Mouse (Mus musculus) embryonic facial prominence, embryonic 15.5 days (tissue): ENCODE data around the gene Zfp969. TPM values are rescaled to one million over a fixed set of nuclear protein-coding genes. Genes with fewer than 3 reads are reported as not detected.
"Not testable (repeated sequence)": the region's sequence is repeated elsewhere in the genome, so short reads cannot be mapped to it uniquely, and the experiment has no call there.

Experiments
- ATAC-seq: fragments of 200-750 bp; cut with Nextera tagmentation; 2 replicates; pipeline ENCODE4 v1.8.0; 2017; ENCODE audit warnings: low read depth, moderate TSS enrichment; ENCODE audit not compliant: insufficient number of reproducible peaks, low FRiP score, low TSS enrichment
- H3K27ac ChIP-seq: fragments of 300-500 bp; sonication (generic); replicated peaks from 2 replicates; pipeline ENCODE4 v1.5.1; 2015; ENCODE audit warnings: mild to moderate bottlenecking, inconsistent platforms
- H3K27me3 ChIP-seq: fragments of 300-500 bp; sonication (generic); 2 replicates; pipeline ENCODE4 v1.6.1; 2015; ENCODE audit warnings: inconsistent platforms
- H3K36me3 ChIP-seq: fragments of 300-500 bp; sonication (generic); 2 replicates; pipeline ENCODE4 v1.6.1; 2015; ENCODE audit warnings: mild to moderate bottlenecking, inconsistent platforms
- H3K4me1 ChIP-seq: fragments of 300-500 bp; sonication (generic); 2 replicates; pipeline ENCODE4 v1.6.1; 2015; ENCODE audit warnings: inconsistent platforms
- H3K4me2 ChIP-seq: fragments of 300-500 bp; sonication (generic); replicated peaks from 2 replicates; pipeline ENCODE4 v1.6.1; 2015; ENCODE audit warnings: mild to moderate bottlenecking, inconsistent platforms
- H3K4me3 ChIP-seq: fragments of 300-500 bp; sonication (generic); replicated peaks from 2 replicates; pipeline ENCODE4 v1.5.1; 2015; ENCODE audit warnings: mild to moderate bottlenecking, inconsistent platforms
- H3K9ac ChIP-seq: fragments of 300-500 bp; sonication (generic); 2 replicates; pipeline ENCODE4 v1.6.1; 2015; ENCODE audit warnings: inconsistent platforms
- H3K9me3 ChIP-seq: fragments of 300-500 bp; sonication (generic); replicated peaks from 2 replicates; pipeline ENCODE4 v1.6.1; 2016; ENCODE audit warnings: inconsistent platforms
- WGBS: fragments of 180-500 bp; shearing (Covaris S2); methylation state at CpG from one replicate; pipeline ENCODE4 v1.1.7; 2015; 5-methylcytosine and 5-hydroxymethylcytosine counted together
- polyA plus RNA-seq: library from polyadenylated mRNA; unstranded; fragments of >200 nt; fragmentation: Nextera tagmentation; extraction: Ambion mirVana; gene quantifications from 2 replicates; pipeline ENCODE4 v1.2.1, GENCODE M21; 2015

Zfp969 gene
- 15.2 and 22.2 TPM in 2 replicates for polyA plus RNA-seq

GRCm38 (mm10) chr2:175703546-175703945 is at the start of gene Zfp969:
Zfp969 (minus strand) TSS chr2:175703646.
- H3K9me3 ChIP-seq, H3K27me3 ChIP-seq, H3K4me1 ChIP-seq, H3K4me2 ChIP-seq, H3K27ac ChIP-seq, H3K9ac ChIP-seq, H3K36me3 ChIP-seq, ATAC-seq, H3K4me3 ChIP-seq: not testable (repeated sequence)
- WGBS, result no CpG with 5 or more reads among the region's 9 CpGs

- H3K27ac ChIP-seq, H3K4me2 ChIP-seq, H3K9ac ChIP-seq, H3K27me3 ChIP-seq, H3K4me3 ChIP-seq, H3K4me1 ChIP-seq, H3K36me3 ChIP-seq, H3K9me3 ChIP-seq, ATAC-seq: not testable (repeated sequence)
- WGBS, result no CpG with 5 or more reads among the region's 2 CpGs
Observed at GRCm38 (mm10) chr2:175741237-175741636, 37.8 kb upstream of the Zfp969 start, which contains the start of gene Gm2007. Gm2007 (plus strand) TSS chr2:175741537.

- ATAC-seq, H3K27ac ChIP-seq, H3K4me1 ChIP-seq, H3K36me3 ChIP-seq, H3K4me2 ChIP-seq, H3K4me3 ChIP-seq, H3K27me3 ChIP-seq, H3K9ac ChIP-seq, H3K9me3 ChIP-seq: not testable (repeated sequence)
- no CpG with 5 or more reads among the region's 2 CpGs for WGBS
Observed at GRCm38 (mm10) chr2:175643678-175644077, 59.8 kb downstream of the Zfp969 start, which contains the start of gene Gm11007. Gm11007 (plus strand) TSS chr2:175643978.

Other genes with a start within 250 kb of the Zfp969 start
- gene Zfp965, start 233.7 kb downstream of the Zfp969 start, polyA plus RNA-seq, result 5.6 and 6.9 TPM in 2 replicates
- gene Gm11007, start 59.7 kb downstream of the Zfp969 start, polyA plus RNA-seq, result not detected in 2 replicates
- gene Gm2007, start 37.9 kb upstream of the Zfp969 start, polyA plus RNA-seq, result not detected in 2 replicates
- gene Gm14288, start 97.4 kb upstream of the Zfp969 start, polyA plus RNA-seq, result 3.5 and 4.0 TPM in 2 replicates
- gene Gm6710, start 165.6 kb upstream of the Zfp969 start, polyA plus RNA-seq, result 15.8 and 19.9 TPM in 2 replicates
- 2.7 and 2.8 TPM in 2 replicates for gene Zfp966, start 227.5 kb upstream of the Zfp969 start, polyA plus RNA-seq